Mouse (Mus musculus) kidney, embryonic 14.5 days (tissue): ENCODE data around the gene Pacs1. TPM values are rescaled to one million over a fixed set of nuclear protein-coding genes. Genes with fewer than 3 reads are reported as not detected.

Experiments
- ATAC-seq: fragments of 200-750 bp; cut with Nextera tagmentation; 2 replicates; pipeline ENCODE4 v1.8.0; 2017; ENCODE audit warnings: moderate number of reproducible peaks, mild to moderate bottlenecking, moderate TSS enrichment, moderate library complexity; ENCODE audit not compliant: low FRiP score, low TSS enrichment
- H3K27ac ChIP-seq: fragments of 300-500 bp; sonication (generic); 2 replicates; pipeline ENCODE4 v1.5.1; 2014; ENCODE audit warnings: low read depth, mild to moderate bottlenecking, low read length, moderate library complexity, mixed read lengths
- H3K27me3 ChIP-seq: fragments of 300-500 bp; sonication (generic); 2 replicates; pipeline ENCODE4 v1.6.1; 2014; ENCODE audit warnings: mild to moderate bottlenecking, low read length; ENCODE audit not compliant: control insufficient read depth, insufficient read depth
- H3K36me3 ChIP-seq: fragments of 300-500 bp; sonication (generic); 2 replicates; pipeline ENCODE4 v1.6.1; 2014; ENCODE audit warnings: low read length, mixed read lengths; ENCODE audit not compliant: control insufficient read depth, insufficient read depth
- H3K4me1 ChIP-seq: fragments of 300-500 bp; sonication (generic); 2 replicates; pipeline ENCODE4 v1.6.1; 2014; ENCODE audit warnings: low read length, mixed read lengths; ENCODE audit not compliant: control insufficient read depth, insufficient read depth
- H3K4me2 ChIP-seq: fragments of 300-500 bp; sonication (generic); replicated peaks from 2 replicates; pipeline ENCODE4 v1.6.1; 2014; ENCODE audit warnings: low read depth, mild to moderate bottlenecking, low read length
- H3K4me3 ChIP-seq: fragments of 300-500 bp; sonication (generic); 2 replicates; pipeline ENCODE4 v1.5.1; 2014; ENCODE audit warnings: mild to moderate bottlenecking, low read length
- H3K9ac ChIP-seq: fragments of 300-500 bp; sonication (generic); 2 replicates; pipeline ENCODE4 v1.6.1; 2014; ENCODE audit warnings: low read depth, mild to moderate bottlenecking, low read length, moderate library complexity
- H3K9me3 ChIP-seq: fragments of 300-500 bp; sonication (generic); 2 replicates; pipeline ENCODE4 v1.6.1; 2016; ENCODE audit warnings: low read length; ENCODE audit not compliant: control insufficient read depth
- WGBS: fragments of 180-500 bp; shearing (Covaris S2); extraction: QIAGEN DNeasy Blood & Tissue Kit; methylation state at CpG from one replicate; pipeline ENCODE4 v1.1.7; 2014; 5-methylcytosine and 5-hydroxymethylcytosine counted together
- polyA plus RNA-seq: library from polyadenylated mRNA; unstranded; fragments of >200 nt; fragmentation: Nextera tagmentation; extraction: Ambion mirVana; gene quantifications from 2 replicates; pipeline ENCODE4 v1.2.1, GENCODE M21; 2014

Pacs1 gene
- polyA plus RNA-seq, 1 experiment from 2014 or later: 30.4 TPM

DNA sequence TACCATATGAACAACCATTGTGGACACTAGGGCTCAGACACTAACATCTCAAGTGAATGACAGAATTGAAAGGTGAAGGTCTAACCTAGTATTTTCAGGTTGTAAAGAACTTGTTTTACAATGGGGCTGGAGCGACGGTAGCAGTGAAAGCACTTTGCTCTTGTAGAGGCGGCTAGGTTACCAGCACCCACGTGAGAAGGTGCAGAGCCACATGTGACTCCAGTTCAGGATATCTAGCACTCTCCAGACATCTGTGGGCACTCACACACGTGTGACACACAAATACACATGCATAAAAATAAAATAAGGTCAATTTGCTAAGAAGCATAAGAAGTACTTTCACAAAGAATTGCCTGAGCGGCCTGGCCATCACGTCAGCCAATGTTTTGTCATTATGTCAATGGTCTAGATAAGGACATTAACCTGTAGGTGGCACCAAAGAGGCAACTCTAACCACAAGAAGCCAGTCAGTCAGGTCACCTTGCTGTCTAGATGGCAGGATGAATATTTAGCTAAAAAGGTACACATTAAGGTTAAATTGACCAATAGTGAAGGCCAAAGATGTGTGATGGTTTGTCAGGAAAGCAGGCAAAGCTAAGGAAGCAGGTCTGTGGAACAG lies 77.4 kb downstream of the Pacs1 start:
- H3K27me3 ChIP-seq: no peaks in the 10 kb centered on the region
- no peak overlapping the region for H3K4me2 ChIP-seq
- WGBS: 55% methylated on average over 7 of the region's 7 CpGs
- no peak overlapping the region for H3K4me3 ChIP-seq
- H3K9ac ChIP-seq: no peak overlapping the region
- ATAC-seq: no peak
- no peaks in the 10 kb centered on the region for H3K9me3 ChIP-seq
- H3K27ac ChIP-seq: no peak overlapping the region
- no peaks in the 10 kb centered on the region for H3K36me3 ChIP-seq
- peaks cover 3% of the 10 kb centered on the region; the same call in 1 of the 2 replicates for H3K4me1 ChIP-seq

DNA sequence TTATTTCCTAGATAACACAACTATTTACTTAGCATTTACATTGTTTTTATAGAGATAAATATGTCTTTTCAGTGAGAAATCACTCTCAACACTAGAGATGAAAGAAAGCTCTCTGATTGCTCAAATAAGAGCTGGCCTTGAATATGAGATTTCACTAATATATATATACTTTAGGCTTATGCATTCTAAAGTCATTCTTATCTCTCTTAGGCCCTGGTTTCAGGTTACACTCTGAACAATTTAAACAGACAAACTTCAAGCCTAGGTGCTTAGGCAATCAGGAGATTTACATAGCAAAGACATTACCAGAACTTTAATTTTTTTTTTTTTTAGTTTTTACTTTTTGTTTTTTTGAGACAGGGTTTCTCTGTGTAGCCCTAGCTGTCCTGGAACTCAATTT lies 80.5 kb downstream of the Pacs1 start:
- ATAC-seq: no peak
- Histone ChIP-seq H3K27ac (no peak overlapping the region), H3K9me3 (no peaks in the 10 kb centered on the region), H3K9ac (no peak overlapping the region), H3K4me3 (no peak overlapping the region), H3K4me1 (peaks cover 6% of the 10 kb centered on the region; the same call in 1 of the 2 replicates), H3K36me3 (no peaks in the 10 kb centered on the region), H3K4me2 (no peak overlapping the region), H3K27me3 (no peaks in the 10 kb centered on the region)

DNA sequence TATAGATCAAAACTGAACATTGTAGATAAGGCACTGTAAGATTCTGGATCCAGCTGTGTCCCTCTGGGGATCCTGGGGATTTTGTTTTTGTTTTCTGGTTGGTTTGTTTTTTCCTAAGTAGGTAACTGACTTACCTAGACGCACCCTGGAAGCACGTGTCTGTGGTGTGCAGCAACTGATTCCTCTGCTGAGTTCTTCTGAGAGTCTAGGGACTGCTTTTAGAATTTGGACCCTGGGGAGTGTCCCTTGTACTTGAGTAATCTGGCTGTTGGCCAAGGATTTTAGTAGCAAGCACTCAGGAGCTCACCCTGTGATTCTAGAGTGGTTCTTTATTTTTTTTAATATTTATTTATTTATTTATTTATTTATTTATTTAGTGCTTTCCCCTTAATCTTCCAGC lies 85.5 kb downstream of the Pacs1 start:
- H3K9me3 ChIP-seq: peaks cover 7% of the 10 kb centered on the region
- H3K27me3 ChIP-seq: no peaks in the 10 kb centered on the region
- H3K4me1 ChIP-seq: peaks cover 6% of the 10 kb centered on the region; the same call in 1 of the 2 replicates
- no peak overlapping the region for H3K9ac ChIP-seq
- ATAC-seq: no peak
- H3K4me3 ChIP-seq: no peak overlapping the region
- WGBS: 94% methylated on average over 2 of the region's 2 CpGs
- H3K36me3 ChIP-seq: no peaks in the 10 kb centered on the region
- H3K4me2 ChIP-seq: no peak overlapping the region
- H3K27ac ChIP-seq: no peak overlapping the region

DNA sequence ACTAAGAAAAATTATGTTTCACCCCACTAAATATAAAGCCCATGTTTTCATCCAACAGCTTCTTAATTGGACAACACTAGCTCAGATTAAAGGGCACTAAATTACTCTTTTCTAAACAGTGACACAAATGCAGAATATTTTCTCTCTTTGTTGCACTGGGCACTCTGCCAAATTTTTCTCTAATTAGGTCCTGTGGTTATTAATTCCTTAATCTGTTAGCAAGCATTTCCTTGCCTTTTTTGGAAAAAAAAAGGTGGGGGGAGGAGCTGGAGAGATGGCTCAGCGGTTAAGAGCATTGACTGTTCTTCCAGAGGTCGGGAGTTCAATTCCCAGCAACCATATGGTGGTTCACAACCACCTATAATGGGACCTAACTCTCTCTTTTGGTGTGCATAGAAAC lies 91.0 kb downstream of the Pacs1 start:
- no peak overlapping the region for H3K4me2 ChIP-seq
- 72% methylated on average over 2 of the region's 2 CpGs for WGBS
- H3K27me3 ChIP-seq: no peaks in the 10 kb centered on the region
- H3K4me1 ChIP-seq: 0 out of 2 replicates have a peak, but pooled peaks cover 2% of the 10 kb centered on the region
- ATAC-seq: no peak
- no peak overlapping the region for H3K4me3 ChIP-seq
- H3K9ac ChIP-seq: no peak overlapping the region
- H3K36me3 ChIP-seq: no peaks in the 10 kb centered on the region
- H3K27ac ChIP-seq: no peak overlapping the region
- H3K9me3 ChIP-seq: peaks cover 7% of the 10 kb centered on the region

DNA sequence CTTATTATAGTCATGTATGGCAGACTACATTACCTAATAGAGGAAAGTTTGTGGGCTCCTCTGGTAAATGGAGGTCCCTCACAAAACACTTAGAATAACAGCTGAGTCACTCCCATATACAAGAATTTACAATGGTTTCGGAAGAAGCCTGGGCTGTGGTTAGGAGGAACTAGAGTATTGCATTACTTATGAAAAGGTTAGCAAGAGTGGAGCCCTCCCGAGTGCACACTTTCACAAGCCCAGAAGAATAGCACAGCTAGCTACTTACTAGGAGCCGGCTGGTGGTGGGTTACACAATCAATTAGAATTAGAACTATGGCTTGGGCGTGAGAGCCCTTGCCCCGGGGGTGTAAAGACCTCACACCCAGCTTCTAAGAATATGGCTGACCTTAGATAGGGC lies 94.3 kb downstream of the Pacs1 start:
- H3K9me3 ChIP-seq: no peaks in the 10 kb centered on the region
- no peak overlapping the region for H3K4me2 ChIP-seq
- no peak overlapping the region for H3K9ac ChIP-seq
- WGBS: 57% methylated on average over 5 of the region's 5 CpGs
- H3K27me3 ChIP-seq: no peaks in the 10 kb centered on the region
- H3K27ac ChIP-seq: no peak overlapping the region
- ATAC-seq: no peak
- 0 out of 2 replicates have a peak, but pooled peaks cover 2% of the 10 kb centered on the region for H3K4me1 ChIP-seq
- H3K36me3 ChIP-seq: no peaks in the 10 kb centered on the region
- no peak overlapping the region for H3K4me3 ChIP-seq

DNA sequence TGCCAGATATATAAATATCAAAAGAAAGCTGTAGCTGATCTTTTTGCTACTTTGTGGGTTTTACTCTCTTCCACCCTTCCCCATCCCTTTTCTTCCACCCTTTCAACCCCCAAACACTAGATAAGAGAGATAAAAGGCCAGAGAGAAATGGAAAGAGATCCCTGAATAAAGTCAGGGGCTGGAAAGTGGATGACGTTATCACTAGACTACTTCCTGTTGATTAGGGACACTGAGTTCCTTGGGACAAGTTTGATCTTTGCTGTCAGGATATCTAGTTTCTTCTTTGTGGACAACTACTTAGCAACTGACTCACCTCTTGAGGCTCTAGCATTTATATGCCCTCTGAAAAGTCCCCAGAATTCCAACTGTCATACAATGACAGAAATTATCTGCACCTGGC lies 102.5 kb downstream of the Pacs1 start:
- Histone ChIP-seq H3K27me3 (no peaks in the 10 kb centered on the region), H3K4me3 (no peak overlapping the region), H3K9ac (no peak overlapping the region), H3K9me3 (no peaks in the 10 kb centered on the region), H3K27ac (no peak overlapping the region), H3K36me3 (no peaks in the 10 kb centered on the region), H3K4me1 (no peaks in the 10 kb centered on the region), H3K4me2 (no peak overlapping the region)
- no peak for ATAC-seq
- WGBS: 74% methylated on average over 1 of the region's 1 CpGs

DNA sequence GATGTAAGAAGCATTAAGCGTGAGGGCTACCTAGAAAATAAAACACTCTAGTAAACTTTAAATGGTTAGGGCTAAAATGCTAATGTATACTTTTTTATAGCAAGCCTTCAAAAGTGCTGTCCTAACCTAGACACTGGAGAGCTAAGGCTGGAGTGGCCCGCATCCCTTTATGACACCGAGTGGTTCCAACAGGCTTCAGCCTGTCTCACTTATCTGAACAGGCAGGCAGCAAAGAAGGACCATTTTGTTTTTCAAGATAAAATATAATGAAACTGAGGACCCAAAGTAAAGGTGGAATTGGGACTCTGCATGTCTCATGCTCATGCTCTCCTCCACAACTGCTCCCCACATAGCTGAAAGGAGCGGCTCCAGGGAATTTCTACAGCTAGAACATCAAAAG lies 105.4 kb downstream of the Pacs1 start:
- Histone ChIP-seq H3K4me2 (no peak overlapping the region), H3K36me3 (no peaks in the 10 kb centered on the region), H3K27me3 (no peaks in the 10 kb centered on the region), H3K9me3 (no peaks in the 10 kb centered on the region), H3K9ac (no peak overlapping the region), H3K27ac (no peak overlapping the region), H3K4me3 (no peak overlapping the region), H3K4me1 (no peaks in the 10 kb centered on the region)
- WGBS: 85% methylated on average over 4 of the region's 4 CpGs
- ATAC-seq: no peak

DNA sequence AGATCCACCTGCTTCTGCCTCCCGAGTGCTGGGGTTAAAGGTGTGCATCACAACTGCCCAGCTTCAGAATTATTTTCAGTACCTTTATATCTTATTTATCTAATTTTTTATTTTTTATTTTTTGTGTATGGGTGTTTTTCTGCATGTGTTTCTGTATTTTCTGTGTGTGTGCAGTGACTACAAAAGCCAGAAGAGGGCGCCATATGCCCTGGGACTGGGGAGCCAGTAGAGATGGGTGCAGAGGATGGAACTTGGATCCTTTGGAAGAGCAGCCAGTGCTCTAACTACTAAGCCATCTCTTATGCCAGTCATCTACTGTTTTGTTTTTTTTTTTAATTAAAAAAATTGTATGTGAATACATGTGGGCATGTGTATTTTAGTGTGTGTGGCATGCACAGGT lies 108.5 kb downstream of the Pacs1 start:
- Histone ChIP-seq H3K27ac (no peak overlapping the region), H3K4me3 (no peak overlapping the region), H3K27me3 (no peaks in the 10 kb centered on the region), H3K36me3 (peaks cover 5% of the 10 kb centered on the region; the same call in 1 of the 2 replicates), H3K9ac (no peak overlapping the region), H3K4me1 (no peaks in the 10 kb centered on the region), H3K4me2 (no peak overlapping the region), H3K9me3 (no peaks in the 10 kb centered on the region)
- 73% methylated on average over 2 of the region's 2 CpGs for WGBS
- ATAC-seq: no peak

DNA sequence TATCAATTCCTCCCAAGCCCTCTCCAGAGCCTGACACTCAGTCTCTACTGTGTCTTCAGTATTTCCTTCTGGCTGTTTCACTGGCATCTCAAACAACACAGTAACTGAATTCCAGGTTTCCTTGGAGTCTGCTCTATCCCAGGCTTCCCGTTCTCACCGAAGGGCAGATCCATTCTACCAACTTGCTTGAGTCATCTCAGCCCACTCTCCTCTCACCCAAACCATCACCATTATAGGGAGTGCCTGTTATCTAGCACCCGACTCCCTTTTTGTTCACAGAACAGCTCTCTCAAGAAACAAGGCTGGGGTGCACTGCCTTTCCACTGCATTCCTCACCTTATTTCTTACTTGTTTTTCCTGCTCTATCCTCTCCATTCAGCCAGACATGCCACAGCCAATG lies 111.0 kb downstream of the Pacs1 start:
- Histone ChIP-seq H3K4me3 (no peak overlapping the region), H3K4me1 (no peaks in the 10 kb centered on the region), H3K27me3 (no peaks in the 10 kb centered on the region), H3K9ac (no peak overlapping the region), H3K4me2 (no peak overlapping the region), H3K27ac (no peak overlapping the region), H3K36me3 (peaks cover 5% of the 10 kb centered on the region; the same call in 1 of the 2 replicates), H3K9me3 (no peaks in the 10 kb centered on the region)
- no peak for ATAC-seq
- 85% methylated on average over 3 of the region's 3 CpGs for WGBS
